Mouse (Mus musculus) hindbrain, postnatal 0 days (tissue): ENCODE data around the gene Tspyl2. TPM values are rescaled to one million over a fixed set of nuclear protein-coding genes. Genes with fewer than 3 reads are reported as not detected.
"Not testable (repeated sequence)": the region's sequence is repeated elsewhere in the genome, so short reads cannot be mapped to it uniquely, and the experiment has no call there.

Experiments
- ATAC-seq: fragments of 200-750 bp; cut with Nextera tagmentation; 2 replicates; pipeline ENCODE4 v1.8.0; 2017; ENCODE audit warnings: mild to moderate bottlenecking, moderate TSS enrichment, moderate library complexity
- DNase-seq: peaks from one replicate; pipeline ENCODE4 v3.0.0-alpha.2; 2015; ENCODE audit warnings: low spot score
- H3K27ac ChIP-seq: fragments of 300-500 bp; sonication (generic); 2 replicates; pipeline ENCODE4 v1.5.1; 2014; ENCODE audit warnings: mild to moderate bottlenecking
- H3K27me3 ChIP-seq: fragments of 300-500 bp; sonication (generic); 2 replicates; pipeline ENCODE4 v1.6.1; 2014; ENCODE audit warnings: low read length, mixed read lengths; ENCODE audit not compliant: insufficient read depth
- H3K36me3 ChIP-seq: fragments of 300-500 bp; sonication (generic); 2 replicates; pipeline ENCODE4 v1.6.1; 2014; ENCODE audit warnings: low read length, mixed read lengths; ENCODE audit not compliant: insufficient read depth
- H3K4me1 ChIP-seq: fragments of 300-500 bp; sonication (generic); 2 replicates; pipeline ENCODE4 v1.6.1; 2014; ENCODE audit warnings: antibody characterized with exemption, low read length, mixed read lengths; ENCODE audit not compliant: insufficient read depth
- H3K4me2 ChIP-seq: fragments of 300-500 bp; sonication (generic); 2 replicates; pipeline ENCODE4 v1.6.1; 2014; ENCODE audit warnings: low read depth, mild to moderate bottlenecking, low read length, moderate library complexity, mixed read lengths
- H3K4me3 ChIP-seq: fragments of 300-500 bp; sonication (generic); 2 replicates; pipeline ENCODE4 v1.5.1; 2014; ENCODE audit warnings: low read length
- H3K9ac ChIP-seq: fragments of 300-500 bp; sonication (generic); replicated peaks from 2 replicates; pipeline ENCODE4 v1.6.1; 2014; ENCODE audit warnings: mild to moderate bottlenecking, low read length, moderate library complexity, mixed read lengths
- H3K9me3 ChIP-seq: fragments of 300-500 bp; sonication (generic); 2 replicates; pipeline ENCODE4 v1.6.1; 2016; ENCODE audit warnings: low read length, mixed read lengths
- CTCF ChIP-seq: IDR thresholded peaks from 2 replicates; pipeline ENCODE4 v1.5.1; 2016; ENCODE audit warnings: antibody characterized with exemption, control low read depth, low read depth
- WGBS: fragments of 180-500 bp; shearing (Covaris S2); extraction: QIAGEN DNeasy Blood & Tissue Kit; methylation state at CpG from one replicate; pipeline ENCODE4 v1.1.7; 2014; 5-methylcytosine and 5-hydroxymethylcytosine counted together
- polyA plus RNA-seq: library from polyadenylated mRNA; unstranded; fragments of >200 nt; fragmentation: Nextera tagmentation; extraction: Ambion mirVana; gene quantifications from 2 replicates; pipeline ENCODE4 v1.2.1, GENCODE M21; 2015
- total RNA-seq: library from RNA; depleted of rRNA; stranded (reverse); fragments of >200 nt; gene quantifications from 2 replicates; pipeline ENCODE4 v1.2.3, GENCODE M21; 2014

Tspyl2 gene
- total and polyA plus RNA-seq, 2 experiments from 2014 or later, result 27.4 to 46.4 TPM

- H3K27ac ChIP-seq, result peak overlapping the region; percentile 58
- H3K36me3 ChIP-seq, result no peaks in the 10 kb centered on the region
- 75% methylated on average over 15 of the region's 15 CpGs for WGBS
- no peak overlapping the region for H3K9ac ChIP-seq
- no peak for TF ChIP-seq CTCF
- no peak overlapping the region for H3K4me3 ChIP-seq
- H3K9me3 ChIP-seq, result no peaks in the 10 kb centered on the region
- peak; percentile 33 for DNase-seq
- H3K4me2 ChIP-seq, result no peak overlapping the region
- H3K27me3 ChIP-seq, result no peaks in the 10 kb centered on the region
- H3K4me1 ChIP-seq, result no peaks in the 10 kb centered on the region
- no peak for ATAC-seq
These were observed 4.4 kb upstream of the Tspyl2 start for GRCm38 (mm10) chrX:152346587-152346986.

- Histone ChIP-seq H3K4me1 (no peaks in the 10 kb centered on the region), H3K27ac (peak overlapping the region; percentile 78), H3K27me3 (no peaks in the 10 kb centered on the region), H3K4me3 (peak overlapping the region; percentile 26), H3K36me3 (no peaks in the 10 kb centered on the region; the same call in 1 of the 2 replicates), H3K9ac (0 out of 2 replicates have a peak overlapping the region, but pooled peaks have one; percentile 17), H3K4me2 (peak overlapping the region; percentile 47), H3K9me3 (no peaks in the 10 kb centered on the region)
- no peak for TF ChIP-seq CTCF
- DNase-seq, result no peak
- no peak for ATAC-seq
- WGBS, result 34% methylated on average over 6 of the region's 6 CpGs
These were observed 678 bp upstream of the Tspyl2 start for GRCm38 (mm10) chrX:152342903-152343302.

- 29% methylated on average over 11 of the region's 11 CpGs for WGBS
- ATAC-seq (no peak), DNase-seq (peak; percentile 28)
- no peak for TF ChIP-seq CTCF
- Histone ChIP-seq H3K27me3 (no peaks in the 10 kb centered on the region; the same call in 1 of the 2 replicates), H3K4me3 (peak overlapping the region; percentile 58), H3K4me2 (peak overlapping the region; percentile 60), H3K36me3 (no peaks in the 10 kb centered on the region; the same call in 1 of the 2 replicates), H3K9ac (peak overlapping the region; percentile 76), H3K27ac (peak overlapping the region; percentile 91), H3K4me1 (no peaks in the 10 kb centered on the region), H3K9me3 (no peaks in the 10 kb centered on the region)
These were observed 729 bp downstream of the Tspyl2 start for GRCm38 (mm10) chrX:152341496-152341895.

- H3K9me3 ChIP-seq, result no peaks in the 10 kb centered on the region
- peak overlapping the region; percentile 42 for H3K4me2 ChIP-seq
- H3K27ac ChIP-seq, result peak overlapping the region; percentile 90
- H3K4me1 ChIP-seq, result no peaks in the 10 kb centered on the region
- H3K27me3 ChIP-seq, result no peaks in the 10 kb centered on the region; the same call in 1 of the 2 replicates
- peak; percentile 16; the same call in 1 of the 2 replicates for TF ChIP-seq CTCF
- 0 out of 2 replicates have a peak overlapping the region, but pooled peaks have one; percentile 37 for H3K9ac ChIP-seq
- ATAC-seq, result peak; percentile 99
- H3K36me3 ChIP-seq, result no peaks in the 10 kb centered on the region; the same call in 1 of the 2 replicates
- WGBS, result 21% methylated on average over 33 of the region's 33 CpGs
- H3K4me3 ChIP-seq, result peak overlapping the region; percentile 16; the same call in 1 of the 2 replicates
- peak; percentile 96 for DNase-seq
These were observed 5.5 kb downstream of the Tspyl2 start for GRCm38 (mm10) chrX:152336546-152337332.

- H3K4me2 ChIP-seq, result not testable (repeated sequence)
These were observed 6.1 kb downstream of the Tspyl2 start for GRCm38 (mm10) chrX:152336123-152336522.

GRCm38 (mm10) chrX:152329400-152329799 is 12.8 kb downstream of the Tspyl2 start:
- not testable (repeated sequence) for H3K4me1 ChIP-seq, H3K9me3 ChIP-seq, H3K4me3 ChIP-seq, H3K27ac ChIP-seq, H3K4me2 ChIP-seq, H3K27me3 ChIP-seq, DNase-seq, H3K9ac ChIP-seq, ATAC-seq, H3K36me3 ChIP-seq

More at GRCm38 (mm10) chrX:152336123-152336522, 6.1 kb downstream of the Tspyl2 start:
- not testable (repeated sequence) for H3K36me3 ChIP-seq, H3K27me3 ChIP-seq, H3K4me3 ChIP-seq, H3K9me3 ChIP-seq, ATAC-seq, DNase-seq, H3K9ac ChIP-seq, H3K4me1 ChIP-seq
- 38% methylated on average over 4 of the region's 4 CpGs for WGBS
- peak overlapping the region; percentile 90 for H3K27ac ChIP-seq

GRCm38 (mm10) chrX:152327689-152328052 is 14.6 kb downstream of the Tspyl2 start:
- no peak for TF ChIP-seq CTCF
- H3K4me3 ChIP-seq, result peak overlapping the region; percentile 53
- ATAC-seq, result peak; percentile 52
- no peak for DNase-seq
- H3K4me2 ChIP-seq, result peak overlapping the region; percentile 60
- H3K4me1 ChIP-seq, result no peaks in the 10 kb centered on the region
- no peaks in the 10 kb centered on the region for H3K9me3 ChIP-seq
- no peak overlapping the region for H3K9ac ChIP-seq
- WGBS, result 31% methylated on average over 8 of the region's 8 CpGs
- H3K36me3 ChIP-seq, result no peaks in the 10 kb centered on the region
- no peaks in the 10 kb centered on the region for H3K27me3 ChIP-seq
- H3K27ac ChIP-seq, result peak overlapping the region; percentile 71; the same call in 1 of the 2 replicates
